Mouse (Mus musculus) right cerebral cortex, postnatal 25 days (tissue): ENCODE measurements around the gene Akap2.
A peak's percentile ranks its signal among the peaks of the same experiment; 100 is the strongest.

Experiments
- DNase-seq: peaks from one replicate; pipeline ENCODE4 v3.0.0; 2022

Akap2 gene

GRCm38 (mm10) chr4:57764392-57764791 lies 46.9 kb downstream of the Akap2 start:
- DNase-seq = no peak

- no peak for DNase-seq
Measured at GRCm38 (mm10) chr4:57764926-57765325, 47.5 kb downstream of the Akap2 start.

- DNase-seq = no peak
Measured at GRCm38 (mm10) chr4:57765806-57766205, 48.3 kb downstream of the Akap2 start.

- DNase-seq = no peak
Measured at GRCm38 (mm10) chr4:57769007-57769406, 51.5 kb downstream of the Akap2 start.

GRCm38 (mm10) chr4:57770185-57770823 lies 52.8 kb downstream of the Akap2 start:
- no peak for DNase-seq

GRCm38 (mm10) chr4:57771558-57772219 lies 54.2 kb downstream of the Akap2 start:
- no peak for DNase-seq

GRCm38 (mm10) chr4:57772851-57773510 lies 55.5 kb downstream of the Akap2 start:
- DNase-seq = no peak

- DNase-seq = no peak
Measured at GRCm38 (mm10) chr4:57774517-57774916, 57.1 kb downstream of the Akap2 start.

- no peak for DNase-seq
Measured at GRCm38 (mm10) chr4:57775582-57775981, 58.1 kb downstream of the Akap2 start.

GRCm38 (mm10) chr4:57780403-57780802 lies 62.9 kb downstream of the Akap2 start:
- DNase-seq = no peak

GRCm38 (mm10) chr4:57780833-57781641 lies 63.6 kb downstream of the Akap2 start:
- DNase-seq = no peak

- DNase-seq = peak; percentile 52
Measured at GRCm38 (mm10) chr4:57781994-57782393, 64.5 kb downstream of the Akap2 start.

- DNase-seq = peak; percentile 18
Measured at GRCm38 (mm10) chr4:57782549-57783390, 65.3 kb downstream of the Akap2 start.

GRCm38 (mm10) chr4:57783391-57783770 lies 65.9 kb downstream of the Akap2 start:
- no peak for DNase-seq

GRCm38 (mm10) chr4:57783853-57784600 lies 66.6 kb downstream of the Akap2 start:
- no peak for DNase-seq

- no peak for DNase-seq
Measured at GRCm38 (mm10) chr4:57788709-57789108, 71.3 kb downstream of the Akap2 start.

GRCm38 (mm10) chr4:57789118-57789517 lies 71.7 kb downstream of the Akap2 start:
- DNase-seq = no peak

GRCm38 (mm10) chr4:57793989-57794388 lies 76.5 kb downstream of the Akap2 start:
- DNase-seq = no peak

GRCm38 (mm10) chr4:57794547-57794946 lies 77.1 kb downstream of the Akap2 start:
- DNase-seq = no peak

- DNase-seq = no peak
Measured at GRCm38 (mm10) chr4:57797548-57798285, 80.3 kb downstream of the Akap2 start.
